Mouse (Mus musculus) adrenal gland, postnatal 10 days (tissue): ENCODE measurements around the gene Syt2. TPM values are rescaled to one million over a fixed set of nuclear protein-coding genes. Genes with fewer than 3 reads are reported as not detected.

Source experiments
- DNase-seq: peaks from one replicate; pipeline ENCODE4 v3.0.0; 2021; ENCODE audit warnings: mixed read lengths
- microRNA-seq: library from miRNA; unstranded; fragments of <30 nt; microRNA quantifications from one replicate; pipeline ENCODE4 v1.2.0, GENCODE M21; 2021
- total RNA-seq, 2 experiments: library from RNA; stranded (reverse); gene quantifications; 2 replicates each; pipeline ENCODE4 v1.2.3; 2021

The Syt2 gene
- total RNA-seq, 2 experiments from 2014 or later, result 1.3 to 5.2 TPM

- peak; percentile 73 for DNase-seq
Measured at GRCm38 (mm10) chr1:134774728-134775287, 128.3 kb downstream of the Syt2 start.

- no peak for DNase-seq
Measured at GRCm38 (mm10) chr1:134775631-134776030, 129.2 kb downstream of the Syt2 start.

- DNase-seq, result no peak
Measured at GRCm38 (mm10) chr1:134777201-134777885, 130.9 kb downstream of the Syt2 start.

GRCm38 (mm10) chr1:134777936-134778548, 131.6 kb downstream of the Syt2 start:
- DNase-seq, result no peak

- DNase-seq, result no peak
Measured at GRCm38 (mm10) chr1:134782797-134783196, 136.3 kb downstream of the Syt2 start.

- no peak for DNase-seq
Measured at GRCm38 (mm10) chr1:134783958-134784357, 137.5 kb downstream of the Syt2 start.

- no peak for DNase-seq
Measured at GRCm38 (mm10) chr1:134784481-134784880, 138.0 kb downstream of the Syt2 start.

- no peak for DNase-seq
Measured at GRCm38 (mm10) chr1:134784911-134785310, 138.4 kb downstream of the Syt2 start.

GRCm38 (mm10) chr1:134788096-134788495, 141.6 kb downstream of the Syt2 start:
- DNase-seq, result no peak

GRCm38 (mm10) chr1:134790716-134791439, 144.4 kb downstream of the Syt2 start:
- DNase-seq, result no peak

- DNase-seq, result no peak
Measured at GRCm38 (mm10) chr1:134791456-134791855, 145.0 kb downstream of the Syt2 start.

GRCm38 (mm10) chr1:134796076-134796475, 149.6 kb downstream of the Syt2 start:
- no peak for DNase-seq

GRCm38 (mm10) chr1:134796536-134796935, 150.1 kb downstream of the Syt2 start:
- DNase-seq, result no peak

GRCm38 (mm10) chr1:134801758-134802157, 155.3 kb downstream of the Syt2 start:
- DNase-seq, result no peak

- peak; percentile 82 for DNase-seq
Measured at GRCm38 (mm10) chr1:134803286-134804117, 157.0 kb downstream of the Syt2 start.

- no peak for DNase-seq
Measured at GRCm38 (mm10) chr1:134804373-134804772, 157.9 kb downstream of the Syt2 start.

- DNase-seq, result no peak
Measured at GRCm38 (mm10) chr1:134805471-134805870, 159.0 kb downstream of the Syt2 start.

Small RNA genes lying within 50 kb of the gene (microRNA-seq; reads per million reads assigned to microRNA genes)
- gene Gm22232, result not detected

Other genes with a start within 250 kb of the Syt2 start
- 10 to 100 TPM; 21.0 to 33.0 TPM for gene Cyb5r1, start 241.1 kb upstream of the Syt2 start, total RNA-seq
- gene Adipor1, start 231.3 kb upstream of the Syt2 start, total RNA-seq, result 100 to 1,000 TPM; 114 to 116 TPM
- gene Klhl12, start 191.1 kb upstream of the Syt2 start, total RNA-seq, result 10 to 100 TPM; 16.4 to 22.3 TPM
- 10 to 100 TPM; 22.6 to 26.6 TPM for gene Rabif, start 152.0 kb upstream of the Syt2 start, total RNA-seq
- not detected for gene Mgat4e, start 97.0 kb upstream of the Syt2 start, total RNA-seq
- gene Kdm5b, start 86.5 kb upstream of the Syt2 start, total RNA-seq, result 10 to 100 TPM; 34.9 to 45.3 TPM